Mouse (Mus musculus) brain, embryonic 14.5 days (tissue): ENCODE measurements around the gene Gnaq.

Experiments
- CTCF ChIP-seq: fragments of 200-500 bp; IDR thresholded peaks from 2 replicates; pipeline ENCODE4 v1.5.1; 2012; ENCODE audit warnings: inconsistent platforms, mild to moderate bottlenecking, moderate library complexity, borderline replicate concordance; ENCODE audit not compliant: insufficient read depth, insufficient read length; ENCODE audit errors: extremely low read depth
- POLR2A ChIP-seq: fragments of 200-500 bp; IDR thresholded peaks from 2 replicates; pipeline ENCODE4 v1.6.1; 2012; ENCODE audit warnings: mild to moderate bottlenecking, inconsistent platforms, borderline replicate concordance; ENCODE audit not compliant: poor library complexity, insufficient read depth, insufficient read length, severe bottlenecking; ENCODE audit errors: extremely low read depth

DNA sequence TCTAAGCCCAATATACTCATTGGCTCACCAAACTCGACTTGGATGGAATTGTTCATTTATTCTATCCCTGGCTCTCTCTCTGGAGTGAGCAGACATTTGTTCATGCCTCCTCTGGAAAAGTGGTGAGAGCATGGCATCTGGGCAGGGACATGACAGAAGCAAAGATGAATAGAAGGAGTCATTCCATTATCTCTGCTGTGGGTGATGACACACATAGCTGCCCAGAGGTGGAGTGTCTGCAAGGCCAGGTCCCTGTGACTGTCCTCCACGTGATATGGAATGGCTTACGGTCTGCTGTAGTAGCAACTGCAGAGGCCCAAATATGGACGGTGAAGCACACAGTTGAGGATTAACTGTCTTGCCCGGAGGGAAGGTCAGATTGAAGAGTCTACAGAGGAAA, 261.8 kb downstream of the Gnaq start:
- TF ChIP-seq CTCF: no peak
- no peak for TF ChIP-seq POLR2A
